Mouse (Mus musculus) forebrain, embryonic 11.5 days (tissue): ENCODE results near the gene Fgf22. TPM values are rescaled to one million over a fixed set of nuclear protein-coding genes. Genes with fewer than 3 reads are reported as not detected.
A peak's percentile ranks its signal among the peaks of the same experiment; 100 is the strongest.

Experiments used
- ATAC-seq: fragments of 200-750 bp; cut with Nextera tagmentation; replicated peaks from 2 replicates; pipeline ENCODE4 v1.8.0; 2017; ENCODE audit warnings: moderate TSS enrichment; ENCODE audit not compliant: low FRiP score
- DNase-seq: peaks from one replicate; pipeline ENCODE4 v3.0.0-alpha.2; 2017; ENCODE audit warnings: low spot score
- H3K27ac ChIP-seq: fragments of 300-500 bp; sonication (generic); 2 replicates; pipeline ENCODE4 v1.5.1; 2014; ENCODE audit warnings: low read depth, low read length
- H3K27me3 ChIP-seq: fragments of 300-500 bp; sonication (generic); 2 replicates; pipeline ENCODE4 v1.6.1; 2014; ENCODE audit warnings: mild to moderate bottlenecking, low read length, mixed read lengths; ENCODE audit not compliant: control insufficient read depth, insufficient read depth
- H3K36me3 ChIP-seq: fragments of 300-500 bp; sonication (generic); 2 replicates; pipeline ENCODE4 v1.6.1; 2014; ENCODE audit warnings: mild to moderate bottlenecking, low read length, moderate library complexity, mixed read lengths; ENCODE audit not compliant: control insufficient read depth, insufficient read depth
- H3K4me1 ChIP-seq: fragments of 300-500 bp; sonication (generic); replicated peaks from 2 replicates; pipeline ENCODE4 v1.6.1; 2014; ENCODE audit warnings: low read length, mixed read lengths; ENCODE audit not compliant: control insufficient read depth, insufficient read depth
- H3K4me2 ChIP-seq: fragments of 300-500 bp; sonication (generic); 2 replicates; pipeline ENCODE4 v1.6.1; 2014; ENCODE audit warnings: low read depth, mild to moderate bottlenecking, low read length, moderate library complexity, mixed read lengths; ENCODE audit not compliant: severe bottlenecking
- H3K4me3 ChIP-seq: fragments of 300-500 bp; sonication (generic); 2 replicates; pipeline ENCODE4 v1.5.1; 2014; ENCODE audit warnings: low read depth, low read length
- H3K9ac ChIP-seq: fragments of 300-500 bp; sonication (generic); 2 replicates; pipeline ENCODE4 v1.6.1; 2014; ENCODE audit warnings: low read length
- H3K9me3 ChIP-seq: fragments of 300-500 bp; sonication (generic); 2 replicates; pipeline ENCODE4 v1.6.1; 2016; ENCODE audit warnings: low read length, mixed read lengths; ENCODE audit not compliant: control insufficient read depth
- WGBS: fragments of 180-500 bp; shearing (Covaris S2); extraction: QIAGEN DNeasy Blood & Tissue Kit; methylation state at CpG from one replicate; pipeline ENCODE4 v1.1.7; 2014; 5-methylcytosine and 5-hydroxymethylcytosine counted together
- polyA plus RNA-seq: library from polyadenylated mRNA; unstranded; fragments of >200 nt; fragmentation: Nextera tagmentation; extraction: Ambion mirVana; gene quantifications from 2 replicates; pipeline ENCODE4 v1.2.1, GENCODE M21; 2014

Fgf22 gene
- polyA plus RNA-seq, 1 experiment from 2014 or later = 0.36 TPM

DNA sequence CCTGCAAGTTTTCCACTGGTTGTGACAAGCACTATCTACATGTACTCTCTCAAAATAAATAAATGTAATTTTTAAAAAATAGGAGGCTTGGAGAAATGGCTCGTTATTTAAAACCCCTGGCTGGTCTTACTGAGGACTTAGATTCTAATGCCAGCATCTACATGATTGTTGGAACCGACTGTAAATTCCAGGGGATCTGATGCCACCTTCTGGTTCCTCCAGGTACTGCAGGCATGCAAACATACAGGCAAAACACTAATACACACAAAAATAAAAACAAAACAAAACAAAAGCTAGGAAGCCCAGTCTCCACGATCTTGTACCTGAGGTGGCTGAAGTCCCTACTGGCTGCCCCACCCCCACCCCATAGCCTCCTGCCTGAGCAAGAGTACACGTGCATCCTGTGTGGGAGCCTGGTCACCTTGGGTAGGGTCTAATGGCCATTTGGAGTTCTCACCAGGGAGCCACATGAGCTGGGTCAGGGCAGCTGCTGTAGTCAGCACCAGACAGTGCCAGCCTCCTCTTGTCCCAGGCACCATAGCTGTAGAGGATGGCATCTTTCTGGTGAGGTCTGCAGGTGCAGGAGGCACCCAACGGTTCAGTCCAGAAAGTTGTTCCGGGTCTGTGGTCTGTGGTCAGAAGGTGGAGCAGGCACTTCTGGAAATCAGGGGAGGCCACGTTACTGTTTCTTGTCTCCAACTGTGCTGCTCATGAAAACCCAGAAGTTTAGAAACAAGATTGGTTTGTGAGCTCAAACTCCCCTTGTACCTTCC is 33.7 kb downstream of the Fgf22 start:
- ATAC-seq (no peak), DNase-seq (peak; percentile 87)
- no peaks in the 10 kb centered on the region for H3K9me3 ChIP-seq
- H3K4me2 ChIP-seq = no peak overlapping the region
- H3K36me3 ChIP-seq = no peaks in the 10 kb centered on the region
- H3K27me3 ChIP-seq = peaks cover 3% of the 10 kb centered on the region; the same call in 1 of the 2 replicates
- no peak overlapping the region for H3K4me3 ChIP-seq
- H3K27ac ChIP-seq = no peak overlapping the region
- WGBS = 37% methylated on average over 7 of the region's 7 CpGs
- H3K4me1 ChIP-seq = peaks cover 4% of the 10 kb centered on the region; the same call in 1 of the 2 replicates
- H3K9ac ChIP-seq = no peak overlapping the region

DNA sequence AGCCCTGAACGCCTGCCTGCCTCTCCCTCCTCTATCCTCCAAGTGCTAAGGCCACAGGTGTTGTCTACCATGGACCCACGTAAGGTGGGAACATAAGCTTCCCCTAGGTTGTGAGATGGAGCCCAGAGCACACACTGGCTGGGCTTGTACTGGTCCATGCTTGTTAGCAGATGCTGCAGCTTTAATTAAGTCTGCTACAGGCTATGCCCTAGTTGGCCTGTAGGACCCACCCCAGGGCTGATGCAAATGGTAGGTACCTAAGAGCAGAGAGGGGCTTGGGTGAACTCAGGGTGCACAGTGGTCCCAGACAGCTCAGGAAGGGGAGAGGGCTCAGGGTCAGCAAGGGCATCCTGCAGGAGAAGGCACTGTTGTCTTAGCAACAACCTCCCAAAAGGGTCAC is 34.7 kb downstream of the Fgf22 start:
- no peak overlapping the region for H3K27ac ChIP-seq
- no peak overlapping the region for H3K4me2 ChIP-seq
- DNase-seq = no peak
- no peak overlapping the region for H3K4me3 ChIP-seq
- H3K4me1 ChIP-seq = peaks cover 4% of the 10 kb centered on the region; the same call in 1 of the 2 replicates
- WGBS = 57% methylated on average over 2 of the region's 2 CpGs
- no peak for ATAC-seq
- H3K36me3 ChIP-seq = no peaks in the 10 kb centered on the region
- no peaks in the 10 kb centered on the region for H3K9me3 ChIP-seq
- no peak overlapping the region for H3K9ac ChIP-seq
- H3K27me3 ChIP-seq = no peaks in the 10 kb centered on the region

- no peak for ATAC-seq
- 82% methylated on average over 4 of the region's 4 CpGs for WGBS
- no peaks in the 10 kb centered on the region for H3K27me3 ChIP-seq
- no peak within 1 kb of the TSS for H3K4me2 ChIP-seq
- DNase-seq = no peak
- no peaks in the 10 kb centered on the region for H3K36me3 ChIP-seq
- H3K9me3 ChIP-seq = no peaks in the 10 kb centered on the region
- no peak within 1 kb of the TSS for H3K4me3 ChIP-seq
- H3K4me1 ChIP-seq = peaks cover 9% of the 10 kb centered on the region; the same call in 1 of the 2 replicates
- H3K9ac ChIP-seq = no peak within 1 kb of the TSS
- no peak within 1 kb of the TSS for H3K27ac ChIP-seq
Measured at GRCm38 (mm10) chr10:79790861-79791260, 36.0 kb downstream of the Fgf22 start, which contains the start of gene Prss57. TSS of gene Prss57 (minus strand) at chr10:79790961.

GRCm38 (mm10) chr10:79792339-79793040 is 37.6 kb downstream of the Fgf22 start:
- H3K4me2 ChIP-seq = no peak overlapping the region
- no peaks in the 10 kb centered on the region for H3K27me3 ChIP-seq
- H3K36me3 ChIP-seq = no peaks in the 10 kb centered on the region
- H3K9me3 ChIP-seq = no peaks in the 10 kb centered on the region
- no peak overlapping the region for H3K4me3 ChIP-seq
- no peak for ATAC-seq
- no peak for DNase-seq
- 83% methylated on average over 5 of the region's 5 CpGs for WGBS
- H3K9ac ChIP-seq = no peak overlapping the region
- peaks cover 9% of the 10 kb centered on the region; the same call in 1 of the 2 replicates for H3K4me1 ChIP-seq
- H3K27ac ChIP-seq = no peak overlapping the region

- peaks cover 11% of the 10 kb centered on the region; the same call in 1 of the 2 replicates for H3K4me1 ChIP-seq
- H3K27ac ChIP-seq = peak within 1 kb of the TSS; percentile 75
- WGBS = 7% methylated on average over 41 of the region's 51 CpGs
- H3K9me3 ChIP-seq = no peaks in the 10 kb centered on the region
- H3K9ac ChIP-seq = peak within 1 kb of the TSS; percentile 98
- H3K4me2 ChIP-seq = peak within 1 kb of the TSS; percentile 90
- H3K36me3 ChIP-seq = no peaks in the 10 kb centered on the region
- DNase-seq = peak; percentile 90
- H3K4me3 ChIP-seq = peak within 1 kb of the TSS; percentile 94
- H3K27me3 ChIP-seq = no peaks in the 10 kb centered on the region
- ATAC-seq = peak; percentile 79
Measured at GRCm38 (mm10) chr10:79793051-79793737, 38.3 kb downstream of the Fgf22 start, which contains the start of gene Palm. TSS of gene Palm (plus strand) at chr10:79793572.

DNA sequence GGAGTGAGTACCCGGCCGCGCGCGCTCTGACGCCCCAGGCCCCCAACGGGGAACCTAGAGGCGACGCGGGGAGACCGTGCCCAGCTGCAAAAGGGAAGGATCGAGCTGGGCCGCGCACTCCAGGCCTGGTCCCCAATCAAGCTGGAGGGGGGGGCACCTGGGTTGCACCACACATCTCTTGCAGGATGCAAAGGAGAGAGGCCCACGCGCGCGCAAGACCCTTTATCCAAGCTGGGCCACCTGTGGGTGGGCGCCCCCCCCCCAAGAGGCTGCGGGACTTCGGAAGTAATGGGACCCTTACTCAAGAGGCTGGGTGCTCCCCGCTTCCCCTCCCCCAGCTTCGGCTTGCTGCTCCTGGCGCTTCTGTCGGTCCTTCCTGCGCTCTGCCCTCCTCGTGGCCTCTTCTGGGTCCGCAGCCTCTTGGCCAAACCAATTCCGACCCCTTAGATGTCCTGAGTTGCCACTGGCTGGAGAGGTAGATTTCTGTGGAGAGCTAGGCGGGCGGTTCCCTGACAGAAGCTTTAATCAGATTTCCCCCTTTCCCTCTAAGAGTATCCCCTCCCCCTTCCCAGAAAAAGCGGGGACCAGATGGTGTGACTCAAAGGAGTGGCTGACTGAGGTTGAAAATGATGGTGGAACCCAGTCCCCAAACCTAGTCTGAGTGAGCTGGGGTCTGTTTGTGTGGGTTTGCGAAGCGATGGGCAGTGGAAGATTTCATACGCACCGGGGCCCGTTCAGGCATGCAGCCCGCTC is 39.0 kb downstream of the Fgf22 start:
- Histone ChIP-seq H3K4me3 (peak overlapping the region; percentile 94), H3K9ac (peak overlapping the region; percentile 98), H3K9me3 (no peaks in the 10 kb centered on the region), H3K27ac (peak overlapping the region; percentile 75), H3K27me3 (no peaks in the 10 kb centered on the region), H3K4me1 (peaks cover 11% of the 10 kb centered on the region; the same call in 1 of the 2 replicates), H3K36me3 (no peaks in the 10 kb centered on the region), H3K4me2 (peak overlapping the region; percentile 90)
- ATAC-seq (peak; percentile 49), DNase-seq (peak; percentile 75)
- WGBS = 1% methylated on average over 38 of the region's 38 CpGs

- no peaks in the 10 kb centered on the region for H3K36me3 ChIP-seq
- 5% methylated on average over 10 of the region's 10 CpGs for WGBS
- peaks cover 11% of the 10 kb centered on the region; the same call in 1 of the 2 replicates for H3K4me1 ChIP-seq
- peak; percentile 67 for DNase-seq
- peak overlapping the region; percentile 90 for H3K4me2 ChIP-seq
- peak overlapping the region; percentile 98 for H3K9ac ChIP-seq
- H3K27ac ChIP-seq = peak overlapping the region; percentile 75
- H3K4me3 ChIP-seq = peak overlapping the region; percentile 94
- H3K9me3 ChIP-seq = no peaks in the 10 kb centered on the region
- no peaks in the 10 kb centered on the region for H3K27me3 ChIP-seq
- 0 out of 2 replicates have a peak, but pooled peaks have one; percentile 28 for ATAC-seq
Measured at GRCm38 (mm10) chr10:79794491-79794931, 39.6 kb downstream of the Fgf22 start.
